Comparison of ENCODE assay signal across 13 mouse cellular contexts in the genomic region with DNA sequence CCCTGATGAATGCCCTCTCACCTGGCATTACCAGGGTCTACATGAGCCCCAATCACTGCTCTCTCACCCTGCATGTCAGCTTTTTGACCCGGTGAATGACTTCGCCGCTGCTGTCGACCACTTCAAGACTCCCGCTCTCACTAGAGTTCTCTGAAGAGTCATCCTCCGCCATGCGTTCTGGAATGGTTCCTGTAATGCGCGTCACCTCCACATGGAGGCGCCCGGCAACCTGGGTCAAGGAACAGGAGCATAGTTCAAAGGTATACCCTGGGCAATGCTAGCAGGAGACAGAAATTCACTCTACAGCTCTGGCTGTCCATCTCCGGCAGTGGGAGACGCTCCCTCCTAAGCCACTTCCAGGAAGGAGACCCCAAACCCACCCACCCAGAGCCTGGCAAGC.
A peak's percentile ranks its signal among the peaks of the same experiment; 100 is the strongest.
DNase-seq lines count a peak whose midpoint lies in the region; ATAC-seq and TF ChIP-seq lines count a peak whose summit lies in the region.
"Had no signal": no experiment of that assay in that cellular context is flagged by ENCODE, and none has a peak within 500 bp of the region (broad histone marks: within the 10 kb centered on the region; RNA-seq: fewer than 3 reads in every experiment).

No protein-coding gene starts in this region.

- peak; percentile 26 for TF ChIP-seq CTCF in heart, postnatal 0 days (IDR thresholded peaks at IDR 0.05; ENCODE audit: low read depth)

- H3K9ac ChIP-seq in heart, postnatal 0 days (replicated peaks; ENCODE audit: low read depth, low read length): no peak overlapping the region
- H3K9ac ChIP-seq: embryonic facial prominence, embryonic 15.5 days; hindbrain, embryonic 12.5 days; stomach, embryonic 15.5 days had no signal

- no peak overlapping the region for H3K4me2 ChIP-seq in heart, postnatal 0 days (ENCODE audit: low read depth, low read length)
- H3K4me2 ChIP-seq: embryonic facial prominence, embryonic 15.5 days; hindbrain, embryonic 12.5 days; stomach, embryonic 15.5 days had no signal

- H3K36me3 ChIP-seq in heart, postnatal 0 days (replicated peaks; ENCODE audit: control insufficient read depth, insufficient read depth, low read length): peaks cover 68% of the 10 kb centered on the region

- H3K27me3 ChIP-seq in heart, postnatal 0 days (ENCODE audit: control insufficient read depth, insufficient read depth, low read length): no peaks in the 10 kb centered on the region
- H3K27me3 ChIP-seq: embryonic facial prominence, embryonic 15.5 days; hindbrain, embryonic 12.5 days; stomach, embryonic 15.5 days had no signal

- no peak for ATAC-seq in heart, postnatal 0 days (ENCODE audit: insufficient read depth, low read depth)
- ATAC-seq in granulocyte monocyte progenitor cell, adult 5-6 weeks (replicated peaks; ENCODE audit: poor library complexity, severe bottlenecking): 0 out of 2 replicates have a peak, but pooled peaks have one; percentile 20

- DNase-seq in heart, postnatal 0 days (ENCODE audit: low spot score): no peak
- DNase-seq in heart, adult 11 months: no peak
- DNase-seq in retina, embryonic 14.5 days (ENCODE audit: low spot score): peak; percentile 5
- DNase-seq in retina, postnatal 1 day: no peak
- peak; percentile 24 to 38 for DNase-seq in thymus, postnatal 36 days
- DNase-seq in urinary bladder, postnatal 36 days (ENCODE audit: low spot score in 2 of 2): no peak
- DNase-seq in layer of hippocampus, postnatal 14 days (ENCODE audit: low spot score in 2 of 2): no peak
- DNase-seq: gastrocnemius, postnatal 14 days had no signal

- H3K4me1 ChIP-seq in heart, postnatal 0 days (ENCODE audit: control insufficient read depth, insufficient read depth): no peaks in the 10 kb centered on the region
- H3K4me1 ChIP-seq: embryonic facial prominence, embryonic 15.5 days; hindbrain, embryonic 12.5 days; stomach, embryonic 15.5 days had no signal

- no peaks in the 10 kb centered on the region for H3K9me3 ChIP-seq in heart, postnatal 0 days (replicated peaks; ENCODE audit: control insufficient read depth, low read length)
- H3K9me3 ChIP-seq: embryonic facial prominence, embryonic 15.5 days; hindbrain, embryonic 12.5 days; stomach, embryonic 15.5 days had no signal

- TF ChIP-seq EP300 in heart, postnatal 0 days (IDR thresholded peaks at IDR 0.05; ENCODE audit: low read depth): no peak

- no peak overlapping the region for H3K4me3 ChIP-seq in heart, postnatal 0 days (ENCODE audit: low read depth, low read length)
- H3K4me3 ChIP-seq: embryonic facial prominence, embryonic 15.5 days; hindbrain, embryonic 12.5 days; myocyte; stomach, embryonic 15.5 days had no signal

- H3K27ac ChIP-seq in heart, postnatal 0 days (ENCODE audit: low read depth): no peak overlapping the region
- H3K27ac ChIP-seq: embryonic facial prominence, embryonic 15.5 days; hindbrain, embryonic 12.5 days; stomach, embryonic 15.5 days had no signal

- WGBS in heart, postnatal 0 days: 76% methylated on average over 13 of the region's 13 CpGs

Comparison
In these comparisons a context has a peak if more than half of its experiments do, and no peak if none do; other contexts are left out.
1. DNase-seq: peak in retina, embryonic 14.5 days (single experiment) and thymus, postnatal 36 days (2 of 2); none in heart, postnatal 0 days (single experiment), heart, adult 11 months (single experiment), retina, postnatal 1 day (single experiment), urinary bladder, postnatal 36 days (0 of 2) and layer of hippocampus, postnatal 14 days (0 of 2).